In the genomic region with DNA sequence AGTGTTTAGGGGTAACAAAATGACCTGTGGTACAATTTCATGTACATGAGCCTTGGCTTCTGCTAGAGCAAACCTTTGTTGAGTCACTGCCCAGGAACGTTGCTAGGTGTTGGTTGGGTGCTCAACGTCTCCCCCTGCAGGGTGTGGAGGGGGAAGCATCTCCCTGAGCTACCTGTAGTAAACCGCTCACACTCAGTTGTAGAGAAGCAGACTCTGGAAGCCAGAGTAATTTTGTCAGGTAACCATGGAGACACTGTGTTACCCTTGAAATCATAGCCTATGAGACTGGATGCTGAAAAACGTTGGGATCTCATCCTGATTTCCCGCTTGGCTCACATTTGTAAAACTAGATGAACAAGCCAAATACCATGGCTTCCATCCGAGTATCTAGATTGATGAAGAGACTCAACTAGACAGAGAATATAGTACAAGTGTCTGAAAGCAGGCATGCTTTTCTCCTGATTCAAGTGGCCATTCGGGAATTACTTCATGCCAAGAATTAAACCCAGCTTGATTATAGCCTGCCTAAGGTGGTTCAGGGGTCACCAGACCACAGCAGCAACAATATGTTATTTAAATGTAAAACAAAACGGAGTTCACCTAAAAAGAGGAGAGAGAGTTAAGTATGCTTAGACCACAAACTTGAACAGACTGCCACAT, we compare ENCODE assay signal across 8 mouse cellular contexts.
DNase-seq lines count a peak whose midpoint lies in the region; ATAC-seq and TF ChIP-seq lines count a peak whose summit lies in the region.

No protein-coding gene starts in this region.

- peak; percentile 17; the same call in 1 of the 2 replicates for TF ChIP-seq CTCF in bone marrow macrophage, adult 2 months (IDR thresholded peaks at IDR 0.05; ENCODE audit: low read depth, low read length)
- peak; percentile 57; the same call in 1 of the 2 replicates for TF ChIP-seq CTCF in embryonic fibroblast, embryonic 13.5 days (IDR thresholded peaks at IDR 0.05; ENCODE audit: borderline replicate concordance, insufficient read depth, low read length)

- TF ChIP-seq POLR2A in bone marrow macrophage, adult 2 months (IDR thresholded peaks at IDR 0.05; ENCODE audit: borderline replicate concordance, low read depth, low read length), result no peak
- TF ChIP-seq POLR2A in embryonic fibroblast, embryonic 13.5 days (IDR thresholded peaks at IDR 0.05; ENCODE audit: low read depth, low read length), result no peak

- DNase-seq in CD4-positive helper T cell, adult 2 months (ENCODE audit: low read depth, low spot score), result peak; percentile 82
- DNase-seq in layer of hippocampus, adult 11-12 months (ENCODE audit: low spot score), result peak; percentile 64
- peak; percentile 66 for DNase-seq in lung, postnatal 14 days
- peak; percentile 57 to 83 for DNase-seq in spleen, postnatal 4 days (ENCODE audit: low spot score in 2 of 2)

- H3K36me3 ChIP-seq in forebrain, embryonic 13.5 days (ENCODE audit: poor library complexity, severe bottlenecking), result no peaks in the 10 kb centered on the region
- H3K36me3 ChIP-seq in forebrain, embryonic 12.5 days (replicated peaks), result no peaks in the 10 kb centered on the region

- WGBS in forebrain, embryonic 13.5 days, result 59% methylated on average over 8 of the region's 8 CpGs
- WGBS in forebrain, embryonic 12.5 days, result 59% methylated on average over 8 of the region's 8 CpGs

- no peak overlapping the region for H3K4me3 ChIP-seq in forebrain, embryonic 13.5 days
- H3K4me3 ChIP-seq in forebrain, embryonic 12.5 days (replicated peaks), result no peak overlapping the region
- H3K4me3 ChIP-seq in bone marrow macrophage, adult 2 months (ENCODE audit: insufficient read depth, low read length), result no peak overlapping the region
- no peak overlapping the region for H3K4me3 ChIP-seq in embryonic fibroblast, embryonic 13.5 days (ENCODE audit: insufficient read depth, low read length)

- H3K9ac ChIP-seq in forebrain, embryonic 13.5 days, result no peak overlapping the region
- H3K9ac ChIP-seq in forebrain, embryonic 12.5 days, result no peak overlapping the region

- H3K27me3 ChIP-seq in forebrain, embryonic 13.5 days, result no peaks in the 10 kb centered on the region
- no peaks in the 10 kb centered on the region for H3K27me3 ChIP-seq in forebrain, embryonic 12.5 days

- no peak overlapping the region for H3K27ac ChIP-seq in forebrain, embryonic 13.5 days
- H3K27ac ChIP-seq in forebrain, embryonic 12.5 days, result no peak overlapping the region
- H3K27ac ChIP-seq in bone marrow macrophage, adult 2 months (ENCODE audit: insufficient read depth, low read depth, low read length), result no peak overlapping the region
- H3K27ac ChIP-seq in embryonic fibroblast, embryonic 13.5 days (ENCODE audit: insufficient read depth, low read length), result 0 out of 2 replicates have a peak overlapping the region, but pooled peaks have one; percentile 43

- H3K4me1 ChIP-seq in forebrain, embryonic 13.5 days, result no peaks in the 10 kb centered on the region
- no peaks in the 10 kb centered on the region for H3K4me1 ChIP-seq in forebrain, embryonic 12.5 days
- peaks cover 34% of the 10 kb centered on the region for H3K4me1 ChIP-seq in bone marrow macrophage, adult 2 months (ENCODE audit: control insufficient read depth, insufficient read depth, low read length)
- peaks cover 14% of the 10 kb centered on the region for H3K4me1 ChIP-seq in embryonic fibroblast, embryonic 13.5 days (ENCODE audit: control insufficient read depth, insufficient read depth, low read length)

- H3K9me3 ChIP-seq in forebrain, embryonic 13.5 days (replicated peaks), result no peaks in the 10 kb centered on the region
- H3K9me3 ChIP-seq in forebrain, embryonic 12.5 days, result no peaks in the 10 kb centered on the region

- no peak overlapping the region for H3K4me2 ChIP-seq in forebrain, embryonic 13.5 days
- no peak overlapping the region for H3K4me2 ChIP-seq in forebrain, embryonic 12.5 days

- 0 out of 2 replicates have a peak, but pooled peaks have one; percentile 30 for ATAC-seq in forebrain, embryonic 13.5 days
- ATAC-seq in forebrain, embryonic 12.5 days (ENCODE audit: low FRiP score), result no peak
